In genomic region chr7:100215976-100216375, GRCm38 (mm10) we compare ENCODE assay signal across 11 mouse cellular contexts. TPM values are rescaled to one million over a fixed set of nuclear protein-coding genes. Genes with fewer than 3 reads are reported as not detected.
DNase-seq lines count a peak whose midpoint lies in the region; ATAC-seq and TF ChIP-seq lines count a peak whose summit lies in the region.
"Had no signal": no experiment of that assay in that cellular context is flagged by ENCODE, and none has a peak within 500 bp of the region (broad histone marks: within the 10 kb centered on the region; RNA-seq: fewer than 3 reads in every experiment).

No protein-coding gene starts in this region.

- H3K4me2 ChIP-seq in heart, embryonic 13.5 days, result 0 out of 2 replicates have a peak overlapping the region, but pooled peaks have one; percentile 22
- peak overlapping the region; percentile 45 for H3K4me2 ChIP-seq in neural tube, embryonic 15.5 days

- H3K9ac ChIP-seq in heart, embryonic 13.5 days, result no peak overlapping the region
- H3K9ac ChIP-seq in heart, adult 2 months (ENCODE audit: low read depth, low read length), result no peak overlapping the region
- no peak overlapping the region for H3K9ac ChIP-seq in neural tube, embryonic 15.5 days (replicated peaks)

- H3K27me3 ChIP-seq in heart, embryonic 13.5 days (replicated peaks), result no peaks in the 10 kb centered on the region
- H3K27me3 ChIP-seq in heart, adult 2 months (ENCODE audit: control insufficient read depth, insufficient read depth, low read length), result no peaks in the 10 kb centered on the region
- H3K27me3 ChIP-seq in neural tube, embryonic 15.5 days (replicated peaks), result no peaks in the 10 kb centered on the region
- H3K27me3 ChIP-seq: CH12.LX had no signal

- H3K79me2 ChIP-seq in heart, adult 2 months (replicated peaks; ENCODE audit: control insufficient read depth, insufficient read depth, low read length), result no peaks in the 10 kb centered on the region

- intact Hi-C loops in heart, adult 2 months (cut with DNase I), result no loop called here

- no peak overlapping the region for H3K4me3 ChIP-seq in heart, embryonic 13.5 days
- no peak overlapping the region for H3K4me3 ChIP-seq in heart, adult 2 months
- peak overlapping the region; percentile 9; the same call in 1 of the 2 replicates for H3K4me3 ChIP-seq in neural tube, embryonic 15.5 days (replicated peaks)

- WGBS in heart, embryonic 13.5 days, result 67% methylated on average over 10 of the region's 10 CpGs
- 43% methylated on average over 10 of the region's 10 CpGs for WGBS in heart, adult 2 months
- 14% methylated on average over 10 of the region's 10 CpGs for WGBS in neural tube, embryonic 15.5 days

- peak overlapping the region; percentile 36; the same call in 1 of the 2 replicates for H3K27ac ChIP-seq in heart, embryonic 13.5 days (replicated peaks)
- no peak overlapping the region for H3K27ac ChIP-seq in heart, adult 2 months
- no peak overlapping the region for H3K27ac ChIP-seq in neural tube, embryonic 15.5 days (replicated peaks)

- no peak for DNase-seq in heart, adult 2 months
- DNase-seq in urinary bladder, postnatal 14 days (ENCODE audit: low spot score), result peak; percentile 8
- no peak for DNase-seq in urinary bladder, adult 2 months (ENCODE audit: low spot score)
- peak; percentile 19 for DNase-seq in lung, postnatal 36 days
- DNase-seq in ovary, adult 18-20 months (ENCODE audit: low spot score), result no peak
- no peak for DNase-seq in spleen, postnatal 10 days (ENCODE audit: low spot score in 2 of 2)
- DNase-seq: heart, adult 11 months; thymus, adult 18-20 months had no signal

- no peaks in the 10 kb centered on the region for H3K36me3 ChIP-seq in heart, embryonic 13.5 days
- no peaks in the 10 kb centered on the region for H3K36me3 ChIP-seq in heart, adult 2 months (ENCODE audit: control insufficient read depth, insufficient read depth, low read length)
- H3K36me3 ChIP-seq in neural tube, embryonic 15.5 days, result no peaks in the 10 kb centered on the region

- no peak for TF ChIP-seq EP300 in heart, adult 2 months (IDR thresholded peaks at IDR 0.05; ENCODE audit: insufficient read depth, low read depth, low read length)

- H3K9me3 ChIP-seq in heart, embryonic 13.5 days, result no peaks in the 10 kb centered on the region
- no peaks in the 10 kb centered on the region for H3K9me3 ChIP-seq in neural tube, embryonic 15.5 days (replicated peaks)

- no peak for TF ChIP-seq CTCF in heart, adult 2 months (IDR thresholded peaks at IDR 0.05)

- no peak for TF ChIP-seq POLR2A in heart, adult 2 months (IDR thresholded peaks at IDR 0.05; ENCODE audit: insufficient read depth, low read depth, low read length)

- peaks cover 8% of the 10 kb centered on the region; the same call in 1 of the 2 replicates for H3K4me1 ChIP-seq in heart, embryonic 13.5 days
- H3K4me1 ChIP-seq in heart, adult 2 months (ENCODE audit: control insufficient read depth, insufficient read depth, low read length), result no peaks in the 10 kb centered on the region; the same call in 1 of the 2 replicates
- H3K4me1 ChIP-seq in neural tube, embryonic 15.5 days, result peaks cover 17% of the 10 kb centered on the region

- no peak for ATAC-seq in heart, embryonic 13.5 days (ENCODE audit: extremely low read depth, insufficient number of reproducible peaks, low FRiP score, low TSS enrichment)
- ATAC-seq in neural tube, embryonic 15.5 days (ENCODE audit: low FRiP score), result no peak

RNA-seq across cellular contexts. Expression of gene Pgm2l1, which starts 11.2 kb away (rescaled TPM):
- 1.7 and 2.1 TPM in 2 replicates for polyA plus RNA-seq in heart, embryonic 13.5 days (2015; fragmentation: Nextera tagmentation; extraction: Ambion mirVana)
- total RNA-seq in heart, adult 2 months (2021), result 1 to 10 TPM; 7.0 TPM
- 1.5 and 2.2 TPM in 2 replicates for polyA plus RNA-seq in heart, adult 2 months (2012; rRNA removed)
- 4.9 and 5.2 TPM in 2 replicates for polyA plus RNA-seq in urinary bladder, adult 2 months (2012; rRNA removed)
- 24.2 and 26.1 TPM in 2 replicates for polyA plus RNA-seq in neural tube, embryonic 15.5 days (2015; fragmentation: Nextera tagmentation; extraction: Ambion mirVana)

RNA-seq across cellular contexts. Expression of gene Kcne3, which starts 39.7 kb away (rescaled TPM):
- 11.0 and 14.0 TPM in 2 replicates for polyA plus RNA-seq in heart, embryonic 13.5 days (2015; fragmentation: Nextera tagmentation; extraction: Ambion mirVana)
- under 1 TPM; 0.59 to 0.94 TPM for total RNA-seq in heart, adult 2 months (2021)
- polyA plus RNA-seq in heart, adult 2 months (2012; rRNA removed), result 2.0 and 2.2 TPM in 2 replicates
- polyA plus RNA-seq in urinary bladder, adult 2 months (2012; rRNA removed), result 2.4 and 2.7 TPM in 2 replicates
- 0.99 and 6.4 TPM in 2 replicates for polyA plus RNA-seq in neural tube, embryonic 15.5 days (2015; fragmentation: Nextera tagmentation; extraction: Ambion mirVana)
- total RNA-seq: CH12.LX had no signal

RNA-seq across cellular contexts. Expression of gene Lipt2, which starts 56.9 kb away (rescaled TPM):
- 13.6 and 14.8 TPM in 2 replicates for polyA plus RNA-seq in heart, embryonic 13.5 days (2015; fragmentation: Nextera tagmentation; extraction: Ambion mirVana)
- total RNA-seq in heart, adult 2 months (2021), result 1 to 10 TPM; 5.7 to 6.0 TPM
- polyA plus RNA-seq in heart, adult 2 months (2012; rRNA removed), result 6.6 and 10.0 TPM in 2 replicates
- polyA plus RNA-seq in urinary bladder, adult 2 months (2012; rRNA removed), result 5.2 and 6.8 TPM in 2 replicates
- polyA plus RNA-seq in neural tube, embryonic 15.5 days (2015; fragmentation: Nextera tagmentation; extraction: Ambion mirVana), result 16.9 and 17.0 TPM in 2 replicates

Comparison
In these comparisons a context has a peak if more than half of its experiments do, and no peak if none do; other contexts are left out.
1. DNase-seq: peak in urinary bladder, postnatal 14 days (single experiment) and lung, postnatal 36 days (single experiment); none in heart, adult 2 months (0 of 2), urinary bladder, adult 2 months (single experiment), ovary, adult 18-20 months (single experiment) and spleen, postnatal 10 days (0 of 2).